Mouse (Mus musculus): ENCODE measurements around the gene Exoc4.

DNA sequence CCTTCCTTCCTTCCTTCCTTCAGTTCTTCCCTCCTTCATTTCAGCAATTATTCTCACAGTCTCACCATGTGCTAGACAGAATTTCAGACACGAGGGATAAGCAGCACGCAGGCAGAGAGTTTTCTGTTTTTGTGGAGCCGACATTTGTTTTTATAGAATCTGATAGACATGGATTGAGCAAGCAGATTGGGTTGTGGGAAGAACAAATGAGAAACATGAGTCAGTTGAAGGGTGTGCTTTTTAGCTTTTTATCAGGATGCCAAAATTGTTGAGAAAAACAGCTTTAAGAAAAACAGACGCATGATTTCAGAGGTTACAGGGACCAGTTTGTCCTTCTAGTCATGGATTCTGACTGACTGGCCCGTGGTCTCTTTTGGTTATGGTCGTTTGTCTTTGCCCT lies 293.8 kb downstream of the Exoc4 start:
- TF ChIP-seq POLR2A (IDR thresholded peaks at IDR 0.05; ENCODE audit: borderline replicate concordance, insufficient read depth, low read length): no peak
- no peak for TF ChIP-seq CTCF (IDR thresholded peaks at IDR 0.05; ENCODE audit: borderline replicate concordance, insufficient read depth, low read depth, low read length)
